Comparison of ENCODE assay signal across 23 mouse cellular contexts in the genomic region with DNA sequence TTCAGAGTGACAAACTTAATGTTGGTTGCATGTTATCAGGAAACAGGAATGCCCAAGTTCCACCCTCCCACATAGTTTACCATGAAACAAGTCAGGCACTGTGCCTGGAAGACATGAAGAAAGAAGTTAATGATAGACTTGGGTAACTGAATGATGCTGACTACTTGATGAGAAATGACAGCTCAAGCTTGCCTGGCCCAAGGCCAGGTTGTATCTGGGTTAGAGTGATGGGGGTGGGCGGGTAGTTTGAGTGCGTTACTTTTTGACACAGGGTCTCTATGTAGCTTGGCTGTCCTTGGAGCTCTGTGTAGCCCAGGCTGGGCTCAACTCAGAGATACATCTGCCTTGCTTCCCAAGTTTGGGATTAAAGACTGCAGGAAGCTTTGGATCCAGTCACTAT. TPM values are rescaled to one million over a fixed set of nuclear protein-coding genes. Genes with fewer than 3 reads are reported as not detected.
DNase-seq lines count a peak whose midpoint lies in the region; ATAC-seq lines count a peak whose summit lies in the region.
"Had no signal": no experiment of that assay in that cellular context is flagged by ENCODE, and none has a peak within 500 bp of the region (broad histone marks: within the 10 kb centered on the region; RNA-seq: fewer than 3 reads in every experiment).

No protein-coding gene starts in this region.

- H3K4me1 ChIP-seq in kidney, embryonic 16.5 days (ENCODE audit: insufficient read depth, low read length): peaks cover 9% of the 10 kb centered on the region
- H3K4me1 ChIP-seq: hindbrain, embryonic 12.5 days had no signal

- peak; percentile 50 for DNase-seq in kidney, adult 9 months
- DNase-seq in kidney, postnatal 36 days: peak; percentile 35 to 56
- no peak for DNase-seq in kidney, adult 18-20 months
- DNase-seq in retina, postnatal 1 day: peak; percentile 67
- DNase-seq in retina, embryonic 14.5 days (ENCODE audit: low spot score): no peak
- DNase-seq in lung, adult 18-20 months: no peak
- DNase-seq: adrenal gland, adult 8-10 months; adrenal gland, postnatal 36 days; cerebellum, adult 8-10 months; cerebellum, postnatal 14 days; embryo, embryonic 11 days; gastrocnemius, adult 2 months; gastrocnemius, postnatal 25 days; heart, postnatal 10 days; heart, postnatal 4 days had no signal

- H3K9ac ChIP-seq in kidney, embryonic 16.5 days (replicated peaks; ENCODE audit: low read length): no peak overlapping the region
- H3K9ac ChIP-seq: embryonic facial prominence, embryonic 15.5 days; hindbrain, embryonic 12.5 days had no signal

- WGBS in kidney, embryonic 16.5 days: 78% methylated on average over 2 of the region's 2 CpGs

- H3K9me3 ChIP-seq in kidney, embryonic 16.5 days (ENCODE audit: low read length): no peaks in the 10 kb centered on the region
- H3K9me3 ChIP-seq: embryonic facial prominence, embryonic 15.5 days; forebrain, embryonic 10.5 days; heart, embryonic 10.5 days; hindbrain, embryonic 12.5 days had no signal

- no peak overlapping the region for H3K4me3 ChIP-seq in kidney, embryonic 16.5 days (ENCODE audit: low read length)
- H3K4me3 ChIP-seq: embryonic facial prominence, embryonic 15.5 days; erythroblast, embryonic 14.5 days; forebrain, embryonic 10.5 days; gastrocnemius, adult 2 months; heart, embryonic 10.5 days; hindbrain, embryonic 12.5 days had no signal

- peaks cover 4% of the 10 kb centered on the region; the same call in 1 of the 2 replicates for H3K36me3 ChIP-seq in kidney, embryonic 16.5 days (ENCODE audit: insufficient read depth, low read length)
- H3K36me3 ChIP-seq: embryonic facial prominence, embryonic 15.5 days had no signal

- no peak overlapping the region for H3K27ac ChIP-seq in kidney, embryonic 16.5 days (ENCODE audit: low read length)
- H3K27ac ChIP-seq: embryonic facial prominence, embryonic 15.5 days; forebrain, embryonic 10.5 days; gastrocnemius, adult 2 months; heart, embryonic 10.5 days; hindbrain, embryonic 12.5 days had no signal

- no peak for ATAC-seq in kidney, embryonic 16.5 days (ENCODE audit: low FRiP score, low TSS enrichment)
- ATAC-seq: forebrain, embryonic 14.5 days had no signal

- no peak overlapping the region for H3K4me2 ChIP-seq in kidney, embryonic 16.5 days (replicated peaks; ENCODE audit: low read depth, low read length)
- H3K4me2 ChIP-seq: embryonic facial prominence, embryonic 15.5 days; hindbrain, embryonic 12.5 days had no signal

- no peaks in the 10 kb centered on the region for H3K27me3 ChIP-seq in kidney, embryonic 16.5 days (ENCODE audit: insufficient read depth, low read length)
- H3K27me3 ChIP-seq: CH12.LX; embryonic facial prominence, embryonic 15.5 days; hindbrain, embryonic 12.5 days had no signal

RNA-seq across cellular contexts. Expression of a gene that starts 20.2 kb away (rescaled TPM):
- 44.0 and 48.7 TPM in 2 replicates for polyA plus RNA-seq in kidney, embryonic 16.5 days (2015; fragmentation: Nextera tagmentation; extraction: Ambion mirVana)

Comparison
In these comparisons a context has a peak if more than half of its experiments do, and no peak if none do; other contexts are left out.
1. DNase-seq: peak in kidney, adult 9 months (single experiment), kidney, postnatal 36 days (2 of 2) and retina, postnatal 1 day (single experiment); none in kidney, adult 18-20 months (single experiment), retina, embryonic 14.5 days (single experiment) and lung, adult 18-20 months (0 of 2).